Mouse (Mus musculus) spleen, adult 2 months (tissue): ENCODE measurements at regions not wholly inside any gene's neighbourhood (a gene's known extent, or its start where the extent isn't known, plus 50 kb on each side); places are given as distances from the start of the nearest gene placed in this dataset.

ENCODE experiments used
- CTCF ChIP-seq: fragments of 200-500 bp; IDR thresholded peaks from 2 replicates; pipeline ENCODE4 v1.5.1; 2011; ENCODE audit warnings: mild to moderate bottlenecking, inconsistent platforms; ENCODE audit not compliant: insufficient read depth, insufficient read length, insufficient replicate concordance; ENCODE audit errors: extremely low read depth
- POLR2A ChIP-seq: fragments of 200-500 bp; IDR thresholded peaks from 2 replicates; pipeline ENCODE4 v1.6.1; 2011; ENCODE audit warnings: low read depth, low read length, inconsistent platforms

GRCm38 (mm10) chr15:65532241-65532640, 517.5 kb upstream of the Gm21961 start:
- TF ChIP-seq CTCF = no peak
- TF ChIP-seq POLR2A = no peak
